Mouse (Mus musculus) natural killer cell, adult 2 months (primary cell): Measurements from ENCODE around the gene Smoc2.

ENCODE experiments used
- DNase-seq, 2 experiments: peaks; one replicate each; pipeline ENCODE4 v3.0.0; 2022; ENCODE audit warnings: low spot score in 2 of 2

Smoc2 gene

DNA sequence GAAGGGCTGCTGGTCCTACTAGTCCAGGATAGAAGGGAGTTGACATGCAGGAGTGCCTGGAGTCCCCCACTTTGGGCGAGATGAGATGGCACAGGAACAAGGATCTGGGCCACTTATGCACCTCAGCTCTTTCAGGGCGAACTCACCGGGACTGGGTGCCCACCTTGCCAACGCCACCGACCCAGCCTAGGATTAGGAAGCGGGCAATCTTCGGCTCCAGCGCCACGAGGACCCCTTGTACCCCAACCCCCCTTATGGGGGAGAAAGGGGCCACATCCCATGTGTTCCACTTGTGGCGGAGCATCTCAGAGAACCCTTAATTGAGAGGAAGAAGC lies 627 bp downstream of the Smoc2 start:
- no peak for DNase-seq

DNA sequence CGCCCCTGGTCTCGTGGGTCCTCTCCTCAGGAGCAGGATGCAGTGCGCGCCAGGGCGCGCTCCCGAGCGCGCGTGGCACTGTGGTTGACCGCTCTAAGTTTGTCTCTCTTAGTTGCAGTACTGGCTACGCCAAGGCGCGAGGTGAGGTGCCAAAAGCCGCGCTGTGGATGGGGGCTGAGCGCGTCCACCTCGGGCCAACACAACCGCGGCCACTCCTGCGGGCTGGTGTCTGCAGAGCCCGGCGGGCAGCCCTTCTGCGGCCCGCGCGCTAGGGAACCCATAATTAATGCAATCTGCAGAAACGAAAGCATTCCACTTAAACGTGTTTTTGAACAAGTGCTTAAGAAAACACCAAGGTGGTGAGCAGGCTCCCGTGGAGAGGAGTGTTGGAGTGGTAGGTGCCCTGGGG lies 1.1 kb downstream of the Smoc2 start:
- no peak for DNase-seq

DNA sequence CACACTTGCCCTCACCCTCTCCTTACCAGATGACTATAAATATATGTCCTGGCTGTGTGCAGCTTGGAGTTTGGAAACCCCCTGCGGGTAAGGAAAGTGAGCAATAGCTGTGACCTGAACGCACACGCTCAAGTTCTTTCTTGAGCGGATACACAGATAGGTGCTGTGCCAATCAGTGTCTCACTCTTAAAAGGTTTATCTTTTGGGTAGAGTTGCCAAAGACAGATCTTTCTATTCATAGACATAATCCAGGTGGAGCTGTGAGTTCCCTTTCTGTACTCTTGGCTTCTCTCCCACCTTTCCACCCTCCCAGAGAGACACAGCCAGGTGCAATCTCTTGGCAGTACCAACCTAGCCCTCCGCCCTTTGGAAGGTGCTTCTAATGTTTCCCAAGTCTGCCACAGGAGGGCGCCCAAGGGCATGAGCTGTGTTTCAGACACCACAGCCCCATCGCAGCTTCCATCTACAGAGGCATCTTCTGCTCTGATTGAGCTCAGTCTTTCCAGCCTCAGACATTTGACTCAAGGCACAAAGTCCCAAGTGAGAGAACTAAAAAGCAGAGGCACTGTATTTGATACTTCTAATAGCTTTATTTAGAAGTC lies 8.8 kb downstream of the Smoc2 start:
- DNase-seq = peak; percentile 3 to 5

DNA sequence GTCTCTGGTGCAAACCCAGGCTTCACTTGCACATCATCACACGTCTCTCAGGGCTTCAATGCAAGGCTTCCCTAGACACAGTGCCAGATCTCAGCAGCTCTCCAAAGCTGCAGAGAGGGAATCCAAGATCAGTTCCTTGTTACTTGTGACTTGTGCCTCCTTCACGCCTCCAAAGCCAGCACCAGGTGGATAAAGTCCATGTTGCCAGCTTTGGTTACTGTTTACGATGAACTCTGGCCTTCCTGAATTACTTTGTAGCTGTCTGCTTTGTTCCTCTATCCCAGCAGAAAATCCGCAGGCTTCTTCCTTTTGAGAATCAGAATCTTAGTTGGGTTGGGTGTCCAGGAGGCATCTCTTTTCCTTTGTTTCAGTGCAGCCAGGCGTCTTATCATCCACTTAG lies 14.3 kb downstream of the Smoc2 start:
- no peak for DNase-seq

DNA sequence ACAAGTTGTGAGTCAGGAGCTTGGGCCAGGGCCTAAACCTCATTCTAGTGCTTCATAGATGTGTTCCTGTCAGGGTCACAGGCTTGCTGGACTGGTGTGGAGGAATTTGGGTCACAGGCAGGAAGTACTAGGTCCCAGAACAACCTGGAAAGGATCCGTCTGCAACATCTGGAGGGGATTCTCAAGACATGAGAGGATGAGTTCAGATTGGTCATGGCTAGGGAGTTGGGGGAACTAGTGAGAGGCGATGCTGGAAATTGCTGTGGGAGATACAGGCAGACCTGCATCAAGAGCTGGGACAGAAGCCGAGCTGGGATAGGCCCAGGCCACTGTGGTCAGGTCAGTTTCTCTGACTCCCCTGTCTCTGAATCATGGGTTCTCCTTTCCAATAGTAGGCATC lies 15.8 kb downstream of the Smoc2 start:
- DNase-seq = no peak

DNA sequence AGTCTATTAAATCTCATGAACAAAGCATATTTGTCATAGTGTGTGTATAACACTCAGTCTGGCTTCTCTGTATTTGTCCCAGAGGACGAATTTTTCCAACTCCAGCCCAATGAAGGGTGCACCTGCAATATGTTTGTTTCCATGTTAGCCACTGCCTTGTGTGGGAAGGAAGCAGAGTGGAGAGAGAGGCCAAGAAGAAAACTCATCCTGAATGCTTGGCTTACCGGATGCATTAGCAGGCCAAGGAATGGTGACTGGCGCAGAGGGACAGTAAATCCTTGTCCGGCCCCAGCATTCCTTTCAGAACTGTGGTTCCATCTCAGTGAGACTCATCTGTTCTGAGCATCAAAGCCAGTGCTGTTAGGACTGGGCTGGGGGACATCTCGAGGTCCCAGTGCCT lies 21.1 kb downstream of the Smoc2 start:
- DNase-seq = no peak

DNA sequence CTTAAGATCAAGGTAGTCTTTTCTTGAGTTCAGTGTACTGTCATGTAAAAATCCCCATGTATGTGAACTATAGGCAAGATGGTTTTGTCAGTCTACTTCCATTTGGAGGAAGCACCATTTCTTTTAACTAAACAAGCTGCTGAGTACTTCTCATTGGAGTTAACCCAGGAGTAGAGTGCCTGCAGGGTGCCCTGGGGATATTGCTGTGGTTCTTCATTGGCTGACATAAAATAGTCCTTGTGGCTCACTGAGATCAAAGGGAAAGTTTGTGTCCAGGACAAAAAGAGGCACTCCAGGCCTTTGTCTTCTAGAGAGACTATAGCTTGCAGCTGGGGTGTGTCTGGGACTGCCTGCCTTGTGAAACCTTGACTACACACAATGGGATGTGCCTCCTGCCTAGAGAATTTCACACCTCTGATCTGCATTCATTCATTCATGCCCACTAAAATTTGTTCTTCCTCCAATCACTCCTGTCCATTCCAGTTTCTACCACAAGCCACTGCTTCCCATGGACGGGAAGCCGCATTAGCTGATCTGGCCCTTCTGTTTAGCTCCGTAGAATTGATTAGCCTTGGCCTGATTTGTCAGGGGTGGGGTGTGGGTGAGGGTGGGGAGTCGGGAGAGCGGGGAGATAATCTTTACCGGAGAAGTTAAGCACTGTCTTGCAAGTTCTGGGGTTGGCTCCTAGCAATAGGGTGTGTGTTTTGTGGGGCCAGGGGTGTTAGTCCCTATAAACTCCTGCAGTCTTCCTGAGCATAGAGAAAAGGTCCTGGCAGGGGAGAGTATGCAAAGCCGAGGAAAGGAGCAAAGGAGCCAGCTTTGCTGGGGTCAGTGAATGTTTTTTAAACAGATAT lies 22.4 kb downstream of the Smoc2 start:
- DNase-seq = no peak

DNA sequence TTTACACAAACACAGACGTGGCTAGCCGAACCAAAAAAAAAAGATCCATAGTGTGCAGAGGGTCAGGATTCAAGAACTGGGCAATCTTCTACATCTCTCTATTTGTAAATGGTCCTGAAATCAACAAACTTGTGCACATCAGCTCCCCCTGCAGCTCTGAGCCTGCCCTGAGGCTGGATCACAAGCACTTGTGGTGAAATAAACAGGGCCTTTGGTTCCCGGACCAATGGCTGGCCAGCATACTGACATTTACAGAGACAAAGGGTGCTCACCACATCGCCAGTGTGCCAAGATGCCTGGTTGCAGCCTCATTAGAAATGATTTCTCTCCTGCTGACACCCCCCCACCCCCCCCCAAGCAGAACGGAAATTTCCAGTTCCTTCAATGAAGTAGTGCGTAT lies 23.1 kb downstream of the Smoc2 start:
- no peak for DNase-seq

DNA sequence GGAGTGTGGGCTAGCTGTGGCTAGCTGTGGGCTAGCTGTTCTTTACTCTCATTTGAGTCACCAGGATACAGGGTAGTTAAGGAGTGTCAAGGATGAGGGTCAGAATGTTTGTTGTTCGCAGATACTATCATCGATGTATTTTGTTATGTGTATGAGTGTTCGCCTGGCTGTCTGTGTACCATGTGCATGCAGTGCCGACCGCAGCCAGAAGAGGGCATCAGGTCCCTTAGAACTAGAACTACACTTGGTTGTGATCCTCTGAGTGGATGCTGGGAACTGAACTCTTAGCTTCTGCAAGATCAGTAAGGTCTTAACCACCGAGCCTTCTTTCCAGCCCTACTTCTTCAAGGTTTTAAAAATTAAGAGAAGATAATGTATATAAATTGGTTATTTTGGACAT lies 24.4 kb downstream of the Smoc2 start:
- no peak for DNase-seq

DNA sequence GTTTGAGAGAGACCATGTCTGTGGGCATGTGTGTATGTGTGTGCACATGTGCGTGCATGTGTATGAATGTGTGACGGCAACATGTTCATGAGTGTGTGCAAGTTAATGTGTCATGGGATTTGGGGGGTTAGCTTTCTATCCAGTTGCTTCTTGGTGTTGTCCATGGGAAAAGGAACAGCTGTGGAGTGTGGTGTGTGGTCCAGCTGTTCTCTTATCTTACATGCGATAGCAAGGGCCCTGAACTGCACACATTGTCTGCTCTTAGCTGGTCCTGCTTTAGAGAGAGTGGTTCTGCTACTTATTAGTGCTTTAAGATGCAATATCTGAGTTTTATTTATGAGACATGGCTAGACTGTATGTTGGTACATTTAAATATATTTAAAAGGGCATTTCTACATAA lies 30.6 kb downstream of the Smoc2 start:
- no peak for DNase-seq

DNA sequence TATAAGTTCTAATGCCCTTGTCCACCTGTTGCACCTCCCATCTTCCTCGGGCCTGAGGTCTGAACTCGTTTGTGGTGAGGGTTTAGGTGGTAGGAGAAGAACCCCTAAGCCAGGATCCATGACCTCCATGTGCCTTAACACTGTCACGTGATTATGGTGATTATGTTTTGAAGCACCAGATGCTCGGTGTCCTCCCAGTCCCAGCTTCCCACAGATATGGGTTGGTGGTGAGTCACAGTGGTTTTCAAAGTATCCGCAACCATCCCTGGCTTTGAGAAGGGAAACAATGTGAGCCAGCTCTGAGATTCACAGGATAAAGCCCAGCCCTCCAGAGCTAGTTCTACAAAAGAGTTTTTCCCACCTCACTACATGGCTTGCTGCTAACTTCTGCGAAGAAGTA lies 33.1 kb downstream of the Smoc2 start:
- DNase-seq = no peak

DNA sequence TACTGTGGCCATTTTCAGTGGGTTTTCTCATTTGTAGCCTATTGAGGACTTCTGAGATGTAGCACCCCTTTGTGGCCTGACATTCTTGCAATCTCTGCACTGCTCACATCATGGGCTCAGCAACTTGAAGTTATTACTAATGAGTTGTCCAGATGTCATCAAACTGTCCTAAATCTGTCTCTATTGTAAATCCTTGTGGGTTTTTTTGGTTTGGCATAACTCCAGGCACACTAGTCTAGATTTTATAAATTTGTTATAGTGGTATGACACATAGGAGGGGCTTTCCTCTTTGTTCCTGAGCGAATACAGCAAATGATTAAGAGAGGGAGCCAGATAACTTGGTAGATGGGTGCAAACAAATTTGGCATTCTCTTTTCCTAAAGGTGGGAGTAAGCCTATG lies 35.0 kb downstream of the Smoc2 start:
- DNase-seq = no peak

DNA sequence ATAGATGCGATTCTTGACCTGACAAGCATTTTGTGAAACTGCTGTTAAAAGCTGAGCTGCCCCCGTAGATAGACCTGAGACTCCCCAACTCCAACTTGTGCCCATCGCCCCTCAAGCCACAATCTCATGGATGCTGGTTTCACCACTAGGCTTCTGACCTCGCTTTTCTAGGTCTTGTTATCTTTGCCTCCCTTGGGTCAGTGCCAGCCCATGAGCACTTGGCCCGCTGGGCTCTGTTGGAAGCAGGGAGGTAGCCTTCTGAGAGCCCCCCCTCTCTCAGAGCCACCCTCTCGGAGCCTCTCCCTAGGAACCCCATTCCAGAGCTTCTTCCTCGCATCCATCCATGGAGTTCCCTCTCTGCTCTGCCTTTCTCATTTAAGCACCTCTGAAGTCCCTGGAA lies 37.2 kb downstream of the Smoc2 start:
- DNase-seq = no peak

DNA sequence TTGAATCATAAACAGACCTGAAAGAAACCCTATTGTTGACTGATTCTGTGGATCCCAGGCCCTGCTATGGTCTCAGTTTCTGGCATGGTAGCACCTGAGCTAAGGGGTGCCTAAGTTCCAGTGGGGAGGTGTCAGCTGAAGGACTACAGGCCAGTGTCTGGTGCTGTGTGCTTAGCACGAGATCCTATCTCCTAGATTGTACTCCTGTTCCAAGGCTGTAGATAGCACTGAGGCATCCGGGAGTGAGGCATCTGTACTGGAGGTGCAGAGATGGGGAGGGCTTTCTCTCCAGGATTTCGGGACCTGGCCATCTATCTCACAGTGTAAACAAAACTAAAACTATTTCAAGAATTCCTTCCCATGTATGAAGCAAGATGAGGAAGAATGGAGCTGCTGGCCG lies 38.1 kb downstream of the Smoc2 start:
- DNase-seq = no peak

DNA sequence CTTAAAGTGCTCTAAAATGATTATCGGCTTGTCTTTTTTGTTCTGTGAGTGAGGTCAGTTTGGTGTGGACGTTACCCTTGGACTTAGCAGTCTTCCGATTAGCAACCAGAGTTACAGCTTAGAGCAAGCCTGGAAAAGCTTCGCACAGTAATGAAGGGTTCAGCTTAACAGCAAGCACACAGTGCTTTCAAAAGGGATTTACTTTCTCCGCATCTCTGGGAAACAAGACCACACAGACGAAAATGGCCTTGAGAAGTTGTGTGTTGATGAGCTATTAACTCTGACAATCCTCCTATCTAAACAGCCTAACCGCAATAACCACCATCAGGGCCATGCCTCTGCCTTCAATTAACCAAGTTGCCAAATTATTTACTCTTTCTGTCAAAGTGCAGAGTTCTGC lies 46.9 kb downstream of the Smoc2 start:
- no peak for DNase-seq

DNA sequence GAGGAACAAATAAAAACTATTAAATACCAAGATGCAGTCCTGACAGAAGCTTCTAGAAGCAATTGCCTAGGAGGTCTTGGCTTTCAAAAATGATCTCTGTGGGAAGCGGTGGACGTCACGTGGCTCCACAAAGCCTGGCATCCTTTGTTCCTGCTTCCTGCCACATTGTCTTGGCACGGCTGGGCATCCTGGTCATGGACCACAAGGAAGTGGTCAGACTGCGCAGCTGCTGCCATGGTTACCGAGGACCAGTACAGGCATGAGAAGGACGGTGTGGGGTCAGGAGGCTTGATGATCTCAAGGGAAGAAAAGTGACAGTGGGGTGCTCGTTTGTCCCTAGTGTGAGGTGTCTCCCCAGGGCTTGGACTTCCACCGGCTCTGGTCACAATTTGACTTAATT lies 48.7 kb downstream of the Smoc2 start:
- no peak for DNase-seq

DNA sequence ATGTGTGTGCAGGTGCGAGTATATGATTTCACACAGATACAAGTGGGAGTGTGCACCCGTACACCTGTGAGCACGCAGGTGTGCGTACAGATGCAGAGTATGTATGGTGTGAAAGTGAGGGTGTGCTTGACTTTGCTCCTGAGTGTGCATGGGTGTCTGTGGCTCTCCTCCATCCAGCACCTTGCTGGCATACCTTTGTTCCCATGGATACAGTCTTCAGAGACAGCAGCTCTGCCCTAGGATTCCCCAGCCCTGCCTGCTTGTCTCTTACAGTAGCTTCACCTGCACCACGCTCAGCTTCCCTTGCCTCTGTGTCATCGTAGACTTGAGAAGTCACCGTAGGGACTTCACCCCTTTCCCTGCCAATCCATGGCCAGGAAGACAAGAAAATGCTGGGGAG lies 51.2 kb downstream of the Smoc2 start:
- no peak for DNase-seq

DNA sequence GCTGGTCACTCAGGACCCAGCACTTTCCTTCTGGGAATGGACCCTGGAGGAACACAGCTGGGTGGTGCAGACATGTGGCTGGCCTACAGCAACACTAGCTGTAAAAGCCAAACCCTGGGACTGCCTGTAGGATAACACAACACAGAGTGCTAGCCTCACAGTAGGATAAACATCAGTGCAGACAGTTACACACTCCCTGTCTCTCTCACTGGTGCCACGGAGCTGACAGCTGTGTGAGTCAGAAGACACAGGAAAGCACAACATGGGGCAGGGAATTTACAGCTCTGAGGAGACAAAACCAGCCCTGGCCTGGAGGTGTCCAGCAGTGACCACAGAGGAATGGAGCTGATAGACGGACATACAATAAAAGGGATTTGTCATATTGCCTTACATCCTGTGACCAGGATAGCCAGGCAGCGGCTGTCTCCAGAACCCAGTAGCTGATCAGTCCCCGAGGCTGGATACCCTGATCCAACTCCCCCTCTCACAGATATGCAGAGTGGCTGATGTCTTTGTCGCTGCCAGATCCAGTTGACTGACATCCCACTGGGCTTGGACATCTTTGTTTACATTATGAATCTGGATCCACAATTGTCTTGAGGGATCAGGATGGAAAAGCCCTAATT lies 60.7 kb downstream of the Smoc2 start:
- DNase-seq = no peak

DNA sequence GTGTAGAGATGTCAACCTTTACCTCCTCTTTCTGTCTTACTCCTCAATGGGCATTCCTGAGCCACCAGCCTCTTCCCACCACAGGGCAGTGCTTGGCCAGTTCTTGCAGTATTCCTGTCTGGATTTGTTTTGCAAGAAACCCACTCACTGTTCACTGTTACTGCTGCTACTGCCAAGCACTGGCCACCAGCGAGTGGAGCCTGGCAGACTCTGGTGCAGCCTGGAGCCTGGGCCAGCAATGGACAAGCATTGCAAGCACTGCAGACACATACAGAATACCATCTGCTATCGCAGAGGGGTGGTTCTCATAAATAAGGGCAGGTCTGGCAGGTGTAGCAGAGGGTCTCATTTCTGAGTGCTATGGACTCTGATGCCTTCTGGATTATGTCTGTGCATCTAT lies 61.4 kb downstream of the Smoc2 start:
- DNase-seq = no peak

DNA sequence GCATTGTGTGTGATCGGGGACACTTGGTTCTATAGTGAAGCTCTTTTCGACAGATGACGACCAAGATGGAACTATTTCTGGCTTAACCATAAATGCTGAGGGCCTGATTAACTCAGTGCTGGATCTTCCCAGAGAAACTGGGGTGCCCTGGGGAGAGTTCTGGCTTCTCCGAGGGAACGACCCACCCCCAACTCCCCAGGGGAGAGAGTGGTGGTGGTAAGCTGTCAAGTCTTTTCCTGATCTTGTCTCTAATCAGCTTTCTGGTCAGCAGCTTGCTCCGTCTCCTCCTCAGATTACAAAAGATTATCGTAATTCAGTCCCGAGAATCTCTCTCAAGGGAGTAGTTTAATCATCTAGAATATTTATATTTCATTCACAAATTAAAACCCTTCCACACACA lies 63.2 kb downstream of the Smoc2 start:
- DNase-seq = no peak

DNA sequence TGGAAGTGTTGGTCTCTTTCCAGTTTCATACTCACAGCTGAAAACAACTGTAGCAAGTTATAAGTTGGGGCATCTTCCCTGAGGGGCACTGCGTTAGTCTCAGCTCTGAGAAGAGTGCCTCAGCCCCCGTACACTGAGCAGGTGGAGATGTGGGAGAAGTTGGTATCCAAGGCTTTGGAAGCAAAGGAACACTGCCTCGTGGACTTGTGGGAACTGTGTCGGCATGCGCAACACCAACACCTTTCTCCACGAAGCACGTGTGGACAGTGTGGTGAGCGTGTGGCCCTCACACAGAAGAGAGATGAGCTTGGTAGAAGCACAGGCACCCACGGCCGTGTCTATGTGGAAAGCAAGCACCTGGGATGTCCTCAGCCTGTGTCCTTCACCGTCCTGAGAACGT lies 64.1 kb downstream of the Smoc2 start:
- DNase-seq = no peak

DNA sequence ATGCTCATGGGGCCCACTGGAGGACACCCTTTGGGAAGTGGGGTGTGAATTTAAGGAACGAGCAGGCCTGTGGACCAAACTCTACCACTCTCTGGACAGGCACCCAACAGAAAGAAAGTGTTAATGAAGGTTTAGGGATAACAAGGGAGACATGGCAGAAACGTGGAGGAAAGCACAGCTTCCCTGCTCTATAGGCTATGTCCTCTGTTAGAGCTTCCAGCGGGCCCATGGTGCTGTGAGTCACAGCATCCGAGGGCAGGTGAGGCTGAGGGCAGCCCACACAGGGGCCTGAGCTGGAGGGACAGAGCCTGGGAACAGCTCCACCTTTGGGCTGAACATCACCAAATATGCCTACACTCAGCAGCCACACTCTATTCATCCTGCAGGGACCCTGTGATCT lies 66.2 kb downstream of the Smoc2 start:
- no peak for DNase-seq

DNA sequence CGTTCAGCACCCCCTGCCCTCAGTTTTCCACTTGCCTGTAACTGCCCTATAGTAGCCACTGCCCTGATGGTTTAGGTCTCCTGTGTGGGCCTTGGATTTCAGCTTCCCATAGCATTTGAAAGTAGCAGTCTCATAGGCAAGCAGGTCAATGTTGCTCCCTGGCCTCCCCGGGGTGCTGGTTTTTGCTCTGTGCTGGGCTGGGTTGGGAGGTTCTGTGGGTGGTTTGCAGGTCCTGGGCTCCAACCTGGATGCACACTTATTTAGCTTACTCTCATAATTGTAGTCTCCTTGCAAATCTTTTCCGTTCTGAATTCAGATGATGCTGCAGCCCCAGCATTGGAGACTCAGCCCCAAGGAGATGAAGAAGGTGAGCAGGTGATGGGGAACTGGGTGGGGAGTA lies 67.6 kb downstream of the Smoc2 start:
- no peak for DNase-seq
